Mouse (Mus musculus) splenic B cell, adult 2 months (primary cell): ENCODE measurements around the gene Gale.

Experiments
- DNase-seq: peaks from one replicate; pipeline ENCODE4 v3.0.0-alpha.2; 2011; ENCODE audit warnings: low read depth, low spot score
- H3K27me3 ChIP-seq: 2 replicates; pipeline ENCODE4 v1.6.1; 2012; ENCODE audit warnings: mild to moderate bottlenecking, low read length, moderate library complexity, mixed read lengths; ENCODE audit not compliant: control insufficient read depth, poor library complexity, insufficient read depth, severe bottlenecking
- H3K36me3 ChIP-seq: 2 replicates; pipeline ENCODE4 v1.6.1; 2012; ENCODE audit warnings: mild to moderate bottlenecking, low read length, moderate library complexity, mixed read lengths; ENCODE audit not compliant: control insufficient read depth, poor library complexity, insufficient read depth, severe bottlenecking

The Gale gene

GRCm38 (mm10) chr4:135953179-135953578 lies 10.3 kb upstream of the Gale start:
- Histone ChIP-seq H3K36me3 (peaks cover 10% of the 10 kb centered on the region), H3K27me3 (no peaks in the 10 kb centered on the region)
- no peak for DNase-seq

- H3K36me3 ChIP-seq = peaks cover 10% of the 10 kb centered on the region
- peak; percentile 90 for DNase-seq
Observed at GRCm38 (mm10) chr4:135954241-135954640, 9.3 kb upstream of the Gale start.

GRCm38 (mm10) chr4:135955886-135956285 lies 7.6 kb upstream of the Gale start:
- no peaks in the 10 kb centered on the region for H3K27me3 ChIP-seq

More at GRCm38 (mm10) chr4:135954241-135954640, 9.3 kb upstream of the Gale start:
- no peaks in the 10 kb centered on the region for H3K27me3 ChIP-seq

GRCm38 (mm10) chr4:135958354-135958753 lies 5.2 kb upstream of the Gale start:
- no peak for DNase-seq
- H3K36me3 ChIP-seq = 0 out of 2 replicates have a peak, but pooled peaks cover 3% of the 10 kb centered on the region
- H3K27me3 ChIP-seq = no peaks in the 10 kb centered on the region

More at GRCm38 (mm10) chr4:135955886-135956285, 7.6 kb upstream of the Gale start:
- H3K36me3 ChIP-seq = peaks cover 10% of the 10 kb centered on the region
- no peak for DNase-seq

GRCm38 (mm10) chr4:135960717-135961116 lies 2.8 kb upstream of the Gale start:
- H3K27me3 ChIP-seq = no peaks in the 10 kb centered on the region
- H3K36me3 ChIP-seq = no peaks in the 10 kb centered on the region
- peak; percentile 93 for DNase-seq

GRCm38 (mm10) chr4:135961709-135962108 lies 1.8 kb upstream of the Gale start:
- no peaks in the 10 kb centered on the region for H3K36me3 ChIP-seq
- H3K27me3 ChIP-seq = no peaks in the 10 kb centered on the region
- no peak for DNase-seq

- DNase-seq = no peak
- Histone ChIP-seq H3K36me3 (no peaks in the 10 kb centered on the region), H3K27me3 (no peaks in the 10 kb centered on the region)
Observed at GRCm38 (mm10) chr4:135962198-135962597, 1.3 kb upstream of the Gale start.

- no peak for DNase-seq
- Histone ChIP-seq H3K27me3 (no peaks in the 10 kb centered on the region), H3K36me3 (peaks cover 4% of the 10 kb centered on the region; the same call in 1 of the 2 replicates)
Observed at GRCm38 (mm10) chr4:135962946-135963345, 581 bp upstream of the Gale start.

GRCm38 (mm10) chr4:135964426-135964825 lies 899 bp downstream of the Gale start:
- Histone ChIP-seq H3K27me3 (no peaks in the 10 kb centered on the region), H3K36me3 (peaks cover 5% of the 10 kb centered on the region)
- DNase-seq = peak; percentile 44

GRCm38 (mm10) chr4:135965113-135965512 lies 1.6 kb downstream of the Gale start:
- H3K27me3 ChIP-seq = no peaks in the 10 kb centered on the region
- no peak for DNase-seq
- peaks cover 8% of the 10 kb centered on the region for H3K36me3 ChIP-seq

GRCm38 (mm10) chr4:135966283-135966682 lies 2.8 kb downstream of the Gale start:
- Histone ChIP-seq H3K27me3 (no peaks in the 10 kb centered on the region), H3K36me3 (peaks cover 8% of the 10 kb centered on the region)
- DNase-seq = no peak

GRCm38 (mm10) chr4:135967086-135967760 lies 3.7 kb downstream of the Gale start:
- no peak for DNase-seq
- peaks cover 8% of the 10 kb centered on the region for H3K36me3 ChIP-seq
- H3K27me3 ChIP-seq = no peaks in the 10 kb centered on the region

- Histone ChIP-seq H3K36me3 (peaks cover 8% of the 10 kb centered on the region), H3K27me3 (no peaks in the 10 kb centered on the region)
- no peak for DNase-seq
Observed at GRCm38 (mm10) chr4:135968271-135968869, 4.8 kb downstream of the Gale start.

GRCm38 (mm10) chr4:135969070-135969750 lies 5.7 kb downstream of the Gale start:
- Histone ChIP-seq H3K36me3 (peaks cover 8% of the 10 kb centered on the region), H3K27me3 (no peaks in the 10 kb centered on the region)
- DNase-seq = no peak

GRCm38 (mm10) chr4:135970585-135970984 lies 7.1 kb downstream of the Gale start:
- DNase-seq = no peak
- peaks cover 8% of the 10 kb centered on the region for H3K36me3 ChIP-seq
- H3K27me3 ChIP-seq = no peaks in the 10 kb centered on the region
